Mouse (Mus musculus) ES-E14 (cell line): ENCODE measurements around the gene Ecsit. TPM values are rescaled to one million over a fixed set of nuclear protein-coding genes. Genes with fewer than 3 reads are reported as not detected.
A peak's percentile ranks its signal among the peaks of the same experiment; 100 is the strongest.

Experiments
- DNase-seq: peaks from one replicate; pipeline ENCODE4 v3.0.0-alpha.2; 2013; ENCODE audit warnings: low read depth, low spot score
- H3K27ac ChIP-seq: 2 replicates; pipeline ENCODE4 v1.5.1; 2012; ENCODE audit warnings: low read depth, mild to moderate bottlenecking, low read length, moderate library complexity, mixed read lengths; ENCODE audit not compliant: poor library complexity, insufficient read depth, severe bottlenecking
- H3K36me3 ChIP-seq: 2 replicates; pipeline ENCODE4 v1.6.1; 2012; ENCODE audit warnings: mild to moderate bottlenecking, low read length, moderate library complexity, mixed read lengths; ENCODE audit not compliant: control insufficient read depth, poor library complexity, insufficient read depth, severe bottlenecking
- H3K4me1 ChIP-seq, 2 experiments: fragments of 150-350 bp in 1 of 2; sonication (generic) in 1 of 2; 2 replicates each; pipeline ENCODE4 v1.6.1; 2012; ENCODE audit warnings: low read length in 2 of 2, mild to moderate bottlenecking in 1 of 2, mixed read lengths in 1 of 2; ENCODE audit not compliant: control insufficient read depth in 2 of 2, insufficient read depth in 2 of 2, poor library complexity in 1 of 2
- H3K4me3 ChIP-seq, 2 experiments: fragments of 150-350 bp in 1 of 2; sonication (generic) in 1 of 2; 2 replicates each; pipeline ENCODE4 v1.5.1; 2012; ENCODE audit warnings: low read length in 2 of 2, low read depth in 1 of 2, mild to moderate bottlenecking in 1 of 2, mixed read lengths in 1 of 2; ENCODE audit not compliant: insufficient read depth in 1 of 2, poor library complexity in 1 of 2, severe bottlenecking in 1 of 2
- H3K9ac ChIP-seq: 2 replicates; pipeline ENCODE4 v1.6.1; 2012; ENCODE audit warnings: low read depth, mild to moderate bottlenecking, low read length, mixed read lengths; ENCODE audit not compliant: poor library complexity, insufficient read depth, severe bottlenecking
- H3K9me3 ChIP-seq: fragments of 150-350 bp; sonication (generic); 2 replicates; pipeline ENCODE4 v1.6.1; 2012; ENCODE audit warnings: low read depth, mild to moderate bottlenecking, low read length; ENCODE audit not compliant: control insufficient read depth, insufficient read depth
- CHD2 ChIP-seq: IDR thresholded peaks from 2 replicates; pipeline ENCODE4 v1.6.1; 2014; ENCODE audit warnings: mild to moderate bottlenecking, low read depth, low read length, inconsistent platforms
- HCFC1 ChIP-seq: IDR thresholded peaks from 2 replicates; pipeline ENCODE4 v1.6.1; 2012; ENCODE audit warnings: low read length, inconsistent platforms, borderline replicate concordance; ENCODE audit not compliant: insufficient read depth
- MAFK ChIP-seq: IDR thresholded peaks from 2 replicates; pipeline ENCODE4 v1.6.1; 2014; ENCODE audit warnings: mild to moderate bottlenecking, low read depth, low read length, inconsistent platforms; ENCODE audit not compliant: insufficient read depth
- ZC3H11A ChIP-seq: IDR thresholded peaks from 2 replicates; pipeline ENCODE4 v1.6.1; 2012; ENCODE audit warnings: low read depth, mild to moderate bottlenecking, inconsistent platforms, low read length, borderline replicate concordance
- ZNF384 ChIP-seq: IDR thresholded peaks from 2 replicates; pipeline ENCODE4 v1.6.1; 2012; ENCODE audit warnings: low read depth, low read length, inconsistent platforms
- in situ Hi-C, 2 experiments: fragments of 600-800 bp; cut with MboI; formaldehyde crosslinking; loops; one replicate each; pipeline ENCODE4 v1.15.1; 2025; ENCODE audit warnings: low sequenced_read_pairs in 2 of 2, inconsistent platforms in 1 of 2; ENCODE audit not compliant: unreplicated experiment in 2 of 2
- total RNA-seq: library from RNA; depleted of rRNA; stranded (reverse); fragments of 300-350 nt; gene quantifications from 2 replicates; pipeline ENCODE4 v1.2.3, GENCODE M21; 2012

Gene Ecsit
- total RNA-seq, 1 experiment: 37.5 TPM

- in situ Hi-C loops: no loop called here
- peaks cover 0 to 6% of the 10 kb centered on the region in 2 experiments; a peak in 1 of 4 replicates for H3K4me1 ChIP-seq
- no peak for DNase-seq
- H3K4me3 ChIP-seq: no peak overlapping the region
- H3K27ac ChIP-seq: no peak overlapping the region
- H3K9ac ChIP-seq: no peak overlapping the region
- peaks cover 18% of the 10 kb centered on the region for H3K36me3 ChIP-seq
- no peaks in the 10 kb centered on the region for H3K9me3 ChIP-seq
- TF ChIP-seq ZNF384 (no peak), CHD2 (no peak), ZC3H11A (no peak), MAFK (no peak), HCFC1 (no peak)
Observed at GRCm38 (mm10) chr9:22115635-22116034, 30.4 kb upstream of the Ecsit start.

DNA sequence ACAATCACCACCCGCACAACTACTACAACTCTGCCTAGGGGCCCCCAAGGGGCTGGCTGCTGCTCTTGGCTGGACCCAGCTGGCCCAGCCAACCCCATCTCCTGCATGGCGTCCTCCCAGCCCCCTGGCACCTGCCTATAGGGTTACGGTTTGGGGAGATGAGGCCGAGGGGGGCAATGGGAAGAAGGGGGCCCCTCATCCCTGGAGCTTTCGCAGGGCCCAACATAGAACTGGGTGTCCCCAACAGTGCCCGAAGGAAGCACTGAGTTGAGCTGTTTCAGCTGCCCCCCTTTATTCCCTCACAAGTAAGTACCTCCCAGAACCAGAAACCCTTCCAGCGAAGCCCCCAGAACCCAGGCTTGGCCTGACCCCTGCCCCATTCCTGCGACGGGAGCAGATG lies 23.0 kb upstream of the Ecsit start:
- Histone ChIP-seq H3K9ac (no peak overlapping the region), H3K4me1 (no peaks in the 10 kb centered on the region), H3K27ac (no peak overlapping the region), H3K36me3 (peaks cover 11% of the 10 kb centered on the region), H3K9me3 (no peaks in the 10 kb centered on the region), H3K4me3 (no peak overlapping the region)
- DNase-seq: no peak
- TF ChIP-seq ZC3H11A: no peak
- no peak for TF ChIP-seq CHD2
- in situ Hi-C loops: no loop called here

DNA sequence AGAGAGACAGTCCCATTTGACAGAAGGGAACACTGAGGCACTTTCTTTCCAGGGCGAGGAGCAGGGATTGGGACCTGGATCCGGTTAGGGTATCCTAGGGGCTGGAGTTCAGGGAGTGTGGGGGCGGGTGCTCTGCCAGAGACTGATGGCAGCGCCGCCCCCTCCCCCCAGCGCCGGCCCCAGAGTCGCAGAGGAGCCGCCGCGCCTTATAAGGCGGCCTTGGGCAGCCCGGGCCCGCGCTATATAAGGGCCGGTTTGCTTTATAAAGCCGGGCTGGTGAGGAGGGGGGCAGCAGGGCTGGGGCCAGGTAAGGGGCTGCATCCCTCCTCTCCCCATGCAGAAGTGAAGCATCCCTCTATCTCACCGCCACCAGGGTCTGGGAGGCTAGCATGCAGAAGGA lies 14.7 kb upstream of the Ecsit start:
- H3K9ac ChIP-seq: no peak overlapping the region
- H3K27ac ChIP-seq: no peak overlapping the region
- no peak for DNase-seq
- H3K4me1 ChIP-seq: peaks cover 1 to 7% of the 10 kb centered on the region in 2 experiments; a peak in 2 of 4 replicates
- TF ChIP-seq ZC3H11A: no peak
- TF ChIP-seq HCFC1: no peak
- TF ChIP-seq CHD2: no peak
- no peak for TF ChIP-seq MAFK
- no peak for TF ChIP-seq ZNF384
- in situ Hi-C loops: no loop called here
- H3K36me3 ChIP-seq: no peaks in the 10 kb centered on the region
- H3K9me3 ChIP-seq: no peaks in the 10 kb centered on the region
- peak overlapping the region; percentile 21 to 40; a peak in 2 of 4 replicates for H3K4me3 ChIP-seq

GRCm38 (mm10) chr9:22098993-22099696 lies 13.9 kb upstream of the Ecsit start, which contains the start of gene Cnn1:
TSS of gene Cnn1 (plus strand) at chr9:22099216.
- peaks cover 1 to 7% of the 10 kb centered on the region in 2 experiments; a peak in 2 of 4 replicates for H3K4me1 ChIP-seq
- no peaks in the 10 kb centered on the region for H3K36me3 ChIP-seq
- no peak within 1 kb of the TSS; the same call in 1 of the 2 replicates for H3K9ac ChIP-seq
- H3K27ac ChIP-seq: no peak within 1 kb of the TSS
- TF ChIP-seq MAFK (no peak), HCFC1 (no peak), CHD2 (no peak), ZNF384 (no peak), ZC3H11A (no peak)
- peak within 1 kb of the TSS; percentile 34 to 40; a peak in 2 of 4 replicates for H3K4me3 ChIP-seq
- H3K9me3 ChIP-seq: no peaks in the 10 kb centered on the region
- in situ Hi-C loops: no loop called here
- no peak for DNase-seq

DNA sequence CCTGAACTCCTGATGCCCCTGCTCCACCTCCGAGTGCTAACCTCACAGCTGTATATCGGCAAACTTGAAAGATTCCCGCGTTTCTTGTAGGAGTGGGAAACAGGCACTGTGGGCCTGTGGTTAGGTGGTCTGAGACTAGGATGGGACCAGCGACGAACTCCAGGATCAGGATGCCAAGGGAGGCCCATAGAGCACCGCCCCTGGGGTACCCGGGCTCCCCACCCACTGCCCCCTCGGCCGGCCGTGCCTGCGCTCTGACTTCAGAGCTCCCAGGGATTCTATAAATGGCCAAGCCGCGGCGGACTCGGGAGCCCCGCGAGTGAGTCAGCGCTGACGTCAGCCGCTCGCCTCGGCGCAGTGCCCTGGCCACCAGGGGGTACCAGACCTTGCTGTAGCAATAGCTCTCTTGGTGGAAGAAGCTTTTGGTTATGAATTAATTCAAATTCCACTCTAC lies 10.6 kb upstream of the Ecsit start:
- Histone ChIP-seq H3K4me1 (peaks cover 1 to 8% of the 10 kb centered on the region in 2 experiments; a peak in 2 of 4 replicates), H3K36me3 (no peaks in the 10 kb centered on the region), H3K9ac (peak overlapping the region; percentile 64; the same call in 1 of the 2 replicates), H3K4me3 (peak overlapping the region; percentile 36 to 61), H3K9me3 (no peaks in the 10 kb centered on the region), H3K27ac (no peak overlapping the region)
- no peak for DNase-seq
- TF ChIP-seq ZC3H11A: no peak
- TF ChIP-seq CHD2: no peak
- TF ChIP-seq ZNF384: no peak
- no peak for TF ChIP-seq HCFC1
- no peak for TF ChIP-seq MAFK
- in situ Hi-C loops: no loop called here
